Mouse (Mus musculus) ES-E14 (cell line): ENCODE measurements around the gene Kcnk5.

Experiments
- CHD2 ChIP-seq: IDR thresholded peaks from 2 replicates; pipeline ENCODE4 v1.6.1; 2014; ENCODE audit warnings: mild to moderate bottlenecking, low read depth, low read length, inconsistent platforms
- MAFK ChIP-seq: IDR thresholded peaks from 2 replicates; pipeline ENCODE4 v1.6.1; 2014; ENCODE audit warnings: mild to moderate bottlenecking, low read depth, low read length, inconsistent platforms; ENCODE audit not compliant: insufficient read depth
- ZNF384 ChIP-seq: IDR thresholded peaks from 2 replicates; pipeline ENCODE4 v1.6.1; 2012; ENCODE audit warnings: low read depth, low read length, inconsistent platforms

DNA sequence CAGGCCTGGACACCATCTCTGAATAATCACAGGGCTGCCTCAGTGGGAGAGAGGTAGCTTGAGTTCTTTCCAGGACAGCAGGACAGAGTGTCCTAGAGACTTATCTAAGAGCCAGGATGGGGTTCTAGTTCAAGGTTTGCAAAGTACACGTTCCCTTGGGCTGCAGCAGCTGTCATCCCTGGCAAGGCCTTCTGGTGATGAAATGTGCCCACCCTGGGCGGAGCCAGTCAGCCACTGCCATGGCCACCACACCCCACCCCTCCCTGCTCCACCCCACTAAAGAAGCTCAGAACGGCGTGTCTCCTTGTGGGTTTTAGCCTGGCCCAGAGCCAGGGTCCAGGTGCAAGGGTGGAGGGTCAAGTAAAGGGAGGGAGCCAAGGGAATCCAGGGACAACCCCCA is 46.7 kb upstream of the Kcnk5 start:
- TF ChIP-seq MAFK: no peak
- TF ChIP-seq ZNF384: no peak
- no peak for TF ChIP-seq CHD2
